Mouse (Mus musculus) common myeloid progenitor, adult 5-6 weeks (primary cell): ENCODE results near the gene Gm26938. TPM values are rescaled to one million over a fixed set of nuclear protein-coding genes. Genes with fewer than 3 reads are reported as not detected.

Experiments used
- ATAC-seq: replicated peaks from 2 replicates; pipeline ENCODE4 v1.8.0; 2016; ENCODE audit warnings: low read depth, mild to moderate bottlenecking, moderate TSS enrichment, inconsistent platforms; ENCODE audit not compliant: poor library complexity, severe bottlenecking
- total RNA-seq: library from RNA; stranded (forward); fragments of 200-1000, 187-1606 nt; gene quantifications from 2 replicates; pipeline ENCODE4 v1.2.3, GENCODE M21; 2017

The Gm26938 gene
- total RNA-seq, 1 experiment from 2014 or later, result not detected

GRCm38 (mm10) chr5:139796900-139797299 is 29.3 kb downstream of the Gm26938 start:
- ATAC-seq, result no peak

GRCm38 (mm10) chr5:139796001-139796620 is 30.1 kb downstream of the Gm26938 start:
- ATAC-seq, result no peak

- ATAC-seq, result peak; percentile 21
These were observed 31.3 kb downstream of the Gm26938 start for GRCm38 (mm10) chr5:139794938-139795337.

- no peak for ATAC-seq
These were observed 32.1 kb downstream of the Gm26938 start for GRCm38 (mm10) chr5:139794137-139794536.

- peak; percentile 4; the same call in 1 of the 2 replicates for ATAC-seq
These were observed 32.7 kb downstream of the Gm26938 start for GRCm38 (mm10) chr5:139793338-139794089.

GRCm38 (mm10) chr5:139792966-139793337 is 33.3 kb downstream of the Gm26938 start:
- ATAC-seq, result no peak

GRCm38 (mm10) chr5:139792159-139792775 is 33.9 kb downstream of the Gm26938 start:
- ATAC-seq, result no peak

GRCm38 (mm10) chr5:139791227-139792158 is 34.7 kb downstream of the Gm26938 start, which contains the start of gene Mafk:
TSS of gene Mafk (plus strand) at chr5:139791513.
- ATAC-seq, result peak; percentile 74

GRCm38 (mm10) chr5:139789466-139789865 is 36.7 kb downstream of the Gm26938 start:
- peak; percentile 40 for ATAC-seq

GRCm38 (mm10) chr5:139781406-139781805 is 44.8 kb downstream of the Gm26938 start:
- no peak for ATAC-seq

GRCm38 (mm10) chr5:139776966-139777365 is 49.2 kb downstream of the Gm26938 start:
- ATAC-seq, result peak; percentile 84

- ATAC-seq, result peak; percentile 87
These were observed 50.8 kb downstream of the Gm26938 start, which contains the start of gene Ints1 for GRCm38 (mm10) chr5:139775216-139775926. TSS of gene Ints1 (minus strand) at chr5:139775674.

- no peak for ATAC-seq
These were observed 58.0 kb downstream of the Gm26938 start for GRCm38 (mm10) chr5:139768216-139768615.

GRCm38 (mm10) chr5:139764296-139764695 is 61.9 kb downstream of the Gm26938 start:
- ATAC-seq, result peak; percentile 71

- ATAC-seq, result no peak
These were observed 68.1 kb downstream of the Gm26938 start for GRCm38 (mm10) chr5:139758096-139758495.
